Mouse (Mus musculus): ENCODE results near the gene Gm2a. TPM values are rescaled to one million over a fixed set of nuclear protein-coding genes. Genes with fewer than 3 reads are reported as not detected.

The Gm2a gene
- polyA plus RNA-seq, 1 experiment from 2014 or later = 11.1 TPM

GRCm38 (mm10) chr11:55072467-55072866, 25.4 kb upstream of the Gm2a start:
- 89% methylated on average over 8 of the region's 8 CpGs for WGBS
- ATAC-seq (replicated peaks; ENCODE audit: low FRiP score) = no peak
- no peak overlapping the region for H3K4me3 ChIP-seq (ENCODE audit: low read depth, low read length)
- no peak overlapping the region for H3K9ac ChIP-seq (ENCODE audit: low read length)
- no peaks in the 10 kb centered on the region for H3K36me3 ChIP-seq (ENCODE audit: control insufficient read depth, insufficient read depth, low read length)
- H3K9me3 ChIP-seq (ENCODE audit: control insufficient read depth, low read length) = no peaks in the 10 kb centered on the region
- H3K4me2 ChIP-seq (ENCODE audit: low read depth, low read length, severe bottlenecking) = no peak overlapping the region
- H3K4me1 ChIP-seq (replicated peaks; ENCODE audit: control insufficient read depth, insufficient read depth, low read length) = peaks cover 2% of the 10 kb centered on the region; the same call in 1 of the 2 replicates
- DNase-seq (ENCODE audit: low spot score) = no peak
- H3K27ac ChIP-seq (ENCODE audit: low read depth, low read length) = no peak overlapping the region
- H3K27me3 ChIP-seq (ENCODE audit: control insufficient read depth, insufficient read depth, low read length) = 0 out of 2 replicates have a peak, but pooled peaks cover 3% of the 10 kb centered on the region

- H3K4me1 ChIP-seq (replicated peaks; ENCODE audit: control insufficient read depth, insufficient read depth, low read length) = peaks cover 4% of the 10 kb centered on the region; the same call in 1 of the 2 replicates
- no peaks in the 10 kb centered on the region for H3K9me3 ChIP-seq (ENCODE audit: control insufficient read depth, low read length)
- H3K27ac ChIP-seq (ENCODE audit: low read depth, low read length) = no peak overlapping the region
- no peak for ATAC-seq (replicated peaks; ENCODE audit: low FRiP score)
- no peaks in the 10 kb centered on the region for H3K36me3 ChIP-seq (ENCODE audit: control insufficient read depth, insufficient read depth, low read length)
- H3K4me2 ChIP-seq (ENCODE audit: low read depth, low read length, severe bottlenecking) = no peak overlapping the region
- DNase-seq (ENCODE audit: low spot score) = no peak
- no peak overlapping the region for H3K9ac ChIP-seq (ENCODE audit: low read length)
- no peak overlapping the region for H3K4me3 ChIP-seq (ENCODE audit: low read depth, low read length)
- WGBS = 85% methylated on average over 10 of the region's 10 CpGs
- H3K27me3 ChIP-seq (ENCODE audit: control insufficient read depth, insufficient read depth, low read length) = 0 out of 2 replicates have a peak, but pooled peaks cover 4% of the 10 kb centered on the region
Measured at GRCm38 (mm10) chr11:55073191-55073590, 24.7 kb upstream of the Gm2a start.

- Histone ChIP-seq H3K9ac (ENCODE audit: low read length) (no peak overlapping the region), H3K9me3 (ENCODE audit: control insufficient read depth, low read length) (no peaks in the 10 kb centered on the region), H3K27ac (ENCODE audit: low read depth, low read length) (no peak overlapping the region), H3K27me3 (ENCODE audit: control insufficient read depth, insufficient read depth, low read length) (peaks cover 4% of the 10 kb centered on the region; the same call in 1 of the 2 replicates), H3K4me1 (replicated peaks; ENCODE audit: control insufficient read depth, insufficient read depth, low read length) (peaks cover 5% of the 10 kb centered on the region; the same call in 1 of the 2 replicates), H3K36me3 (ENCODE audit: control insufficient read depth, insufficient read depth, low read length) (no peaks in the 10 kb centered on the region), H3K4me3 (ENCODE audit: low read depth, low read length) (no peak overlapping the region), H3K4me2 (ENCODE audit: low read depth, low read length, severe bottlenecking) (no peak overlapping the region)
- WGBS = 75% methylated on average over 2 of the region's 2 CpGs
- DNase-seq (ENCODE audit: low spot score) (no peak), ATAC-seq (replicated peaks; ENCODE audit: low FRiP score) (no peak)
Measured at GRCm38 (mm10) chr11:55075602-55076001, 22.3 kb upstream of the Gm2a start.

- Histone ChIP-seq H3K36me3 (ENCODE audit: control insufficient read depth, insufficient read depth, low read length) (no peaks in the 10 kb centered on the region), H3K4me2 (ENCODE audit: low read depth, low read length, severe bottlenecking) (no peak overlapping the region), H3K4me3 (ENCODE audit: low read depth, low read length) (no peak overlapping the region), H3K4me1 (replicated peaks; ENCODE audit: control insufficient read depth, insufficient read depth, low read length) (peaks cover 5% of the 10 kb centered on the region; the same call in 1 of the 2 replicates), H3K27me3 (ENCODE audit: control insufficient read depth, insufficient read depth, low read length) (peaks cover 4% of the 10 kb centered on the region; the same call in 1 of the 2 replicates), H3K27ac (ENCODE audit: low read depth, low read length) (no peak overlapping the region), H3K9me3 (ENCODE audit: control insufficient read depth, low read length) (no peaks in the 10 kb centered on the region), H3K9ac (ENCODE audit: low read length) (no peak overlapping the region)
- ATAC-seq (replicated peaks; ENCODE audit: low FRiP score) (no peak), DNase-seq (ENCODE audit: low spot score) (no peak)
- 91% methylated on average over 5 of the region's 5 CpGs for WGBS
Measured at GRCm38 (mm10) chr11:55076234-55076633, 21.7 kb upstream of the Gm2a start.

GRCm38 (mm10) chr11:55077331-55078231, 20.3 kb upstream of the Gm2a start, which contains the start of gene Ccdc69:
TSS of gene Ccdc69 (minus strand) at chr11:55078131.
- peak within 1 kb of the TSS; percentile 89 for H3K4me2 ChIP-seq (ENCODE audit: low read depth, low read length, severe bottlenecking)
- H3K4me3 ChIP-seq (ENCODE audit: low read depth, low read length) = peak within 1 kb of the TSS; percentile 39
- peaks cover 5% of the 10 kb centered on the region; the same call in 1 of the 2 replicates for H3K4me1 ChIP-seq (replicated peaks; ENCODE audit: control insufficient read depth, insufficient read depth, low read length)
- peaks cover 4% of the 10 kb centered on the region; the same call in 1 of the 2 replicates for H3K27me3 ChIP-seq (ENCODE audit: control insufficient read depth, insufficient read depth, low read length)
- H3K27ac ChIP-seq (ENCODE audit: low read depth, low read length) = no peak within 1 kb of the TSS
- no peaks in the 10 kb centered on the region for H3K36me3 ChIP-seq (ENCODE audit: control insufficient read depth, insufficient read depth, low read length)
- peak; percentile 72 for DNase-seq (ENCODE audit: low spot score)
- peak within 1 kb of the TSS; percentile 60 for H3K9ac ChIP-seq (ENCODE audit: low read length)
- H3K9me3 ChIP-seq (ENCODE audit: control insufficient read depth, low read length) = no peaks in the 10 kb centered on the region
- peak; percentile 63 for ATAC-seq (replicated peaks; ENCODE audit: low FRiP score)
- WGBS = under 1% methylated on average over 49 of the region's 50 CpGs

GRCm38 (mm10) chr11:55078502-55078901, 19.4 kb upstream of the Gm2a start:
- no peak for ATAC-seq (replicated peaks; ENCODE audit: low FRiP score)
- H3K4me3 ChIP-seq (ENCODE audit: low read depth, low read length) = no peak overlapping the region
- peak overlapping the region; percentile 89; the same call in 1 of the 2 replicates for H3K4me2 ChIP-seq (ENCODE audit: low read depth, low read length, severe bottlenecking)
- DNase-seq (ENCODE audit: low spot score) = no peak
- no peaks in the 10 kb centered on the region for H3K36me3 ChIP-seq (ENCODE audit: control insufficient read depth, insufficient read depth, low read length)
- no peak overlapping the region for H3K27ac ChIP-seq (ENCODE audit: low read depth, low read length)
- H3K4me1 ChIP-seq (replicated peaks; ENCODE audit: control insufficient read depth, insufficient read depth, low read length) = peaks cover 5% of the 10 kb centered on the region; the same call in 1 of the 2 replicates
- H3K27me3 ChIP-seq (ENCODE audit: control insufficient read depth, insufficient read depth, low read length) = peaks cover 4% of the 10 kb centered on the region; the same call in 1 of the 2 replicates
- WGBS = 52% methylated on average over 3 of the region's 3 CpGs
- no peaks in the 10 kb centered on the region for H3K9me3 ChIP-seq (ENCODE audit: control insufficient read depth, low read length)
- H3K9ac ChIP-seq (ENCODE audit: low read length) = no peak overlapping the region

GRCm38 (mm10) chr11:55079180-55079579, 18.7 kb upstream of the Gm2a start:
- 69% methylated on average over 4 of the region's 4 CpGs for WGBS
- H3K27me3 ChIP-seq (ENCODE audit: control insufficient read depth, insufficient read depth, low read length) = peaks cover 4% of the 10 kb centered on the region; the same call in 1 of the 2 replicates
- DNase-seq (ENCODE audit: low spot score) (no peak), ATAC-seq (replicated peaks; ENCODE audit: low FRiP score) (no peak)
- no peak overlapping the region for H3K27ac ChIP-seq (ENCODE audit: low read depth, low read length)
- no peak overlapping the region for H3K9ac ChIP-seq (ENCODE audit: low read length)
- no peak overlapping the region for H3K4me3 ChIP-seq (ENCODE audit: low read depth, low read length)
- no peak overlapping the region for H3K4me2 ChIP-seq (ENCODE audit: low read depth, low read length, severe bottlenecking)
- H3K36me3 ChIP-seq (ENCODE audit: control insufficient read depth, insufficient read depth, low read length) = no peaks in the 10 kb centered on the region
- no peaks in the 10 kb centered on the region for H3K9me3 ChIP-seq (ENCODE audit: control insufficient read depth, low read length)
- peaks cover 5% of the 10 kb centered on the region; the same call in 1 of the 2 replicates for H3K4me1 ChIP-seq (replicated peaks; ENCODE audit: control insufficient read depth, insufficient read depth, low read length)

- Histone ChIP-seq H3K4me1 (replicated peaks; ENCODE audit: control insufficient read depth, insufficient read depth, low read length) (peaks cover 5% of the 10 kb centered on the region; the same call in 1 of the 2 replicates), H3K27ac (ENCODE audit: low read depth, low read length) (no peak overlapping the region)
- ATAC-seq (replicated peaks; ENCODE audit: low FRiP score) = no peak
Measured at GRCm38 (mm10) chr11:55081206-55081605, 16.7 kb upstream of the Gm2a start.

More at GRCm38 (mm10) chr11:55081206-55081605, 16.7 kb upstream of the Gm2a start:
- WGBS = 91% methylated on average over 9 of the region's 9 CpGs
- Histone ChIP-seq H3K36me3 (ENCODE audit: control insufficient read depth, insufficient read depth, low read length) (no peaks in the 10 kb centered on the region), H3K4me3 (ENCODE audit: low read depth, low read length) (no peak overlapping the region), H3K27me3 (ENCODE audit: control insufficient read depth, insufficient read depth, low read length) (peaks cover 4% of the 10 kb centered on the region; the same call in 1 of the 2 replicates), H3K9ac (ENCODE audit: low read length) (no peak overlapping the region), H3K4me2 (ENCODE audit: low read depth, low read length, severe bottlenecking) (no peak overlapping the region), H3K9me3 (ENCODE audit: control insufficient read depth, low read length) (no peaks in the 10 kb centered on the region)
- no peak for DNase-seq (ENCODE audit: low spot score)
